Mouse (Mus musculus) layer of hippocampus, adult 2 months (tissue): ENCODE measurements at regions not wholly inside any gene's neighbourhood (a gene's known extent, or its start where the extent isn't known, plus 50 kb on each side); places are given as distances from the start of the nearest gene placed in this dataset.
"Not testable (repeated sequence)": the region's sequence is repeated elsewhere in the genome, so short reads cannot be mapped to it uniquely, and the experiment has no call there.

Source experiments
- DNase-seq, 2 experiments: peaks; one replicate each; pipeline ENCODE4 v3.0.0; 2022; ENCODE audit warnings: low spot score in 2 of 2
- H3K27ac ChIP-seq: fragments of 200-600 bp; 2 replicates; pipeline ENCODE4 v1.8.1; 2022
- H3K4me3 ChIP-seq: fragments of 200-600 bp; 2 replicates; pipeline ENCODE4 v1.8.1; 2022; ENCODE audit warnings: mild to moderate bottlenecking
- CTCF ChIP-seq: fragments of 200-600 bp; conservative IDR thresholded peaks from 2 replicates; pipeline ENCODE4 v1.8.1; 2022; ENCODE audit warnings: antibody characterized with exemption, mild to moderate bottlenecking, moderate library complexity

- not testable (repeated sequence) for H3K4me3 ChIP-seq, H3K27ac ChIP-seq, DNase-seq
These were observed 84.3 kb downstream of the 1810013L24Rik start for GRCm38 (mm10) chr16:8914183-8914582.

DNA sequence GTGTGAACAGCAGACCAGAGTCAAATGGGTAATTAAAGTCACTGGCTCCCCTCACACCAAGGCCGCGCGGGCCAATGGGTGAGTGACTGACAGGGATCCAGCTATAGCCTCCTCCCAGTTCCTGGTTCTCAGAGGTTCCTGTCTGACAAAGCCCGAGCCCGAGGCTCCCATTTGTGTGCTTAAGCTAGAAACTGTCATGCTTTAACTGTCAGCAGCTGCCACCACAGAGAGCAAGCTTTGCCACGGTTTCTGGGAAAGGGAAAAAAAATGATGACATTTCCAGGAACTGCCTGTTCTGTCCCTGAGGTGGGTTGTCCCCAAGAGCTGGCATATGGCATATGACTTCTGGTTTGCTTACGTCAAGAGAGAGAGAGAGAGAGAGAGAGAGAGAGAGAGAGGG, 86.2 kb downstream of the 1810013L24Rik start:
- Histone ChIP-seq H3K4me3 (no peak overlapping the region), H3K27ac (peak overlapping the region; percentile 87)
- peak; percentile 61 to 68 for DNase-seq
- TF ChIP-seq CTCF = no peak

- TF ChIP-seq CTCF = no peak
- Histone ChIP-seq H3K27ac (peak overlapping the region; percentile 70), H3K4me3 (no peak overlapping the region)
- no peak for DNase-seq
These were observed 89.0 kb downstream of the 1810013L24Rik start for GRCm38 (mm10) chr16:8918741-8919535.

DNA sequence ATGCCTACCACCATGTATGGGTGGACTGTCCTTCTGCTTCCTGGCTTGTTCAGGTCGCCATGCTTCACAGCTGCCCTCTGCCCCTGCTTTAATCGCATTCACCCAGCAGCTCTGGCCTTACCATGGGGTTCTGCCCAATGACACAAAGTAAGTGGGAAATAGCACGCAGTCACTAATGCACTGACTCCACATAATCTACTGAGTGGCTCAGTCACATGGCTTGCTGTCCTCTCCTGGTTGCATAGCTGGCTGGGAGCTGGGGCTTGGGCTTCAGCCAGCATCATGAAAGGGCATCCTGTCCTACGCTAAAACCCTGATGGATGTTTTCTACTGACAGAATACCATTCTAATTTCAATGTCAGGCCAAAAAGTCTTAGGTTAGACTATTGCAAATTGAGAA, 94.8 kb downstream of the 1810013L24Rik start:
- no peak for DNase-seq
- TF ChIP-seq CTCF = no peak
- no peak overlapping the region for H3K27ac ChIP-seq
- H3K4me3 ChIP-seq = no peak overlapping the region

- H3K27ac ChIP-seq = no peak overlapping the region
- no peak for TF ChIP-seq CTCF
- DNase-seq = no peak
- no peak overlapping the region for H3K4me3 ChIP-seq
These were observed 102.1 kb downstream of the 1810013L24Rik start for GRCm38 (mm10) chr16:8931961-8932360.

- H3K4me3 ChIP-seq = no peak overlapping the region
- no peak for DNase-seq
- H3K27ac ChIP-seq = no peak overlapping the region
- no peak for TF ChIP-seq CTCF
These were observed 103.2 kb downstream of the 1810013L24Rik start for GRCm38 (mm10) chr16:8933121-8933520.

GRCm38 (mm10) chr16:8936446-8936845, 106.5 kb downstream of the 1810013L24Rik start:
- Histone ChIP-seq H3K27ac (no peak overlapping the region), H3K4me3 (no peak overlapping the region)
- TF ChIP-seq CTCF = no peak
- DNase-seq = no peak

DNA sequence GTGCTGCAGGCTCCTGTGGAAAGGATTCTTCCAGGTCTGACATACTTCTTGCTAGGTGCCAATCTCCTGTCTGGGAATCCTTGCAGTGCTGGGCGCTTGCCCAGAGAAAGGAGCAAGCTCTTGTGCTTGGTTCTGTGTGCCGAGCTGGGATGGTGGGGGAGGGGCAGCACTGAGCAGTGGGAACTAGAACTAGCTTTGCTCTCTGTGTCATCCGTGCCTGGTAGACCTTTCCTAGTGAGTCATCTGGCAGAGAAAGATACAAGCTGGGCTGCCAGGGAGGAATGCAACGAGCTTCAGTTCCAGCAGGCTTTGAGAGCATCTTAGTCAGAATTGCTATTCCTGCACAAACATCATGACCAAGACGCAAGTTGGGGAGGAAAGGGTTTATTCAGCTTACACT, 108.6 kb downstream of the 1810013L24Rik start:
- no peak overlapping the region for H3K4me3 ChIP-seq
- TF ChIP-seq CTCF = no peak
- peak overlapping the region; percentile 63 for H3K27ac ChIP-seq
- peak; percentile 61 to 79 for DNase-seq

DNA sequence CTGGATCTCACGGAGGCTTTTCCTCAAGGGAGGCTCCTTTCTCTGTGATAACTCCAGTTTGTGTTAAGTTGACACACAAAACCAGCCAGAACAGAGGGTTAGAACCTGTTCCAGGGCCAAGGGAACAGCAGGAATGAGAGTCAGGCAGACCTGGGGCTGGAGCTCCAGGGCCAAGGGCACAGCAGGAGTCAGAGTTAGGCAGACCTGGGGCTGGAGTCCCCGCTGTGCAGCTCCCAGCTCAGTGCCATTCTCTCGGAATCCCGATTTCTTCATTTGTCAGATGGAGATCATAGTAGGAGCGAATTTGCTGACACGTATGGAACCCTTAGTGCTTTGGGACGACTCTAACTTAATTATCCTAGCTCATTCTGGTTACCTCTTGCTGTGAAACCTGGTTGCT, 109.2 kb downstream of the 1810013L24Rik start:
- no peak for DNase-seq
- H3K27ac ChIP-seq = peak overlapping the region; percentile 63
- no peak for TF ChIP-seq CTCF
- H3K4me3 ChIP-seq = no peak overlapping the region

DNA sequence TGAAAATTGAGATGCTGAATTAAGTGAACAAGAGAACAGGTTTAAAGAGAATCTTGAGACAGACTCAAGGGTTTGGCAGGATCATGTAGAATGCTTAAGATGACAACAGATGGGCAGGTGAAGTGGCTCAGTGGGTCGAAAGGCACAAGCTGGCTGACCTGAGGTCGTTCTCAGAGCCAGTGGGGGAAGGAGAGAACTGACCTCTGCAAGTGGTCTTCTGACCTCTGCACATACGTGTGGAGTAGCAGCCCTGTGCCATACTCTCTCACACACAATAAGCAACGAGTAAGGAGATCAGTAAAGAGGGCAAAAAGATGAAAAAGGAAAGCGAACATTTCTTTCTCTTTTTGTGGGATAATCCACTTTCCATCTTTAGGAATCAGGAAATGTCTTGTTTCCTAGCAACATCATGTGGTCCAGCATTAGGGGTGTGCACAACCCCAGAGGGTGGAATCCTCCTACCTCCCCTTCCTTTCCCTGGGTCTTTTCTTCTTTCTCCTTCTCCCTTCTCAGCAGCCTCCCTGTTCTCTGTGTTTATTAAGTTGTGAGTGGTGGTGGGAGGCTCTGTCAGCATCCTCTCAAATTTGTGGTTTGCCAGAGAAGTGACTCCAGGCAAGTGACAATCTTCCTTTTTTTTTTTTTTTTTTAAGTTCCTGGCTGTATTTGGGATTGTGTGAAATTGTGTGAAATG, 114.7 kb downstream of the 1810013L24Rik start:
- no peak for TF ChIP-seq CTCF
- H3K4me3 ChIP-seq = no peak overlapping the region
- H3K27ac ChIP-seq = peak overlapping the region; percentile 81
- peak in 1 of 2 experiments; percentile 23 for DNase-seq

DNA sequence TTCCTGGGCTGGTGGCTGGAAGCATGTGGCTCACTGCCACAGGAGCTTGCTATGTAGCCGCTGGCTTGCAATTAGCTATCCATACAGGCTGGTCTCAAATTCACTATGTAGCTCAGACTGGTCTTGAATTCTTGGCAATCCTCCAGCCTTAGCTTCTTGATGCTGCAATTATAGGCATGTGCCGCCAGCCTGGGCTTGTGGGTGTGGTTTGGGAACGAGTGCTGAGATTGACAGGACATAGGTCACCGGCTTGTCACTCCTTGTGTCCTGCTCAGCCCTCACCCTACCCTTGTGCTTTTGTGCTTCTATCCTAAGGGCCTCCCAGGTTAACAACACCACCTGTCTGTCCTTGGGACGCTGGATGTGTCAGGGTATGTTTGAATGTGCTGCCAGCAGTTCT, 117.9 kb downstream of the 1810013L24Rik start:
- Histone ChIP-seq H3K4me3 (no peak overlapping the region), H3K27ac (no peak overlapping the region)
- DNase-seq = no peak
- TF ChIP-seq CTCF = no peak

DNA sequence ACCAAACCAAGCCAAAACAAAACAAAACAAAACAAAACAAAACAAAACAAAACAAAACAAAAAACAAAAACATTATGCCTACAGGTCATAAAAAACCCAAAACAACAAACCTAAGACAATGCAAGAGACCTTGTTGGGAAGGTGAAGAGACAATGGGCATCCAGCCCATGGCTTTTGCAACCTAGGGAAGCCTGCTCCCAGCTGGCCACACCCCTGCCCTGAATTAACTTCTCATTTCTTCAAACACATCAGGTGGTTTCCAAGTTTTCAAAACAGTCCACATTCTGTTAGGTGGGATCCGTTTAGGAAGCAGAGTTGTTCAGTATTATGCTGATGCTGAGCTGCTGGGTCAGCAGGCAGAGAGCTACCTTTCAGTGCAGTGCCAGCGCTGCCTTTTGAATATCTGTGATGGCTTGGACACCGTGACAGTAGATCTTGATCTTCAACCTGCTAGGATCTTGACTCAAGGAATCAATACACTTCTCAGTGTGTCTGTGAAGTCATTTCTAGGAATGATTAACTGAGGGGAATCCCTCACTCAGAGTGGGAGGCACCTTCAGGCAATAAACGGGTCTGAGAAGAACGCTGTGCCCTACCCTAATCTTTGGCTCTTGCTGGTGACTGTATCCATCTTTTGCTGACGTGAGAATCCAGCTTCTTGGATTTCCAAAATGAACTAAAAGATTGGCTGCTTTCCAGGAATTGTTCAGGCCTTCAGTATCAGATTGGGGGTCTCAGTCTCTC, 121.4 kb downstream of the 1810013L24Rik start:
- H3K27ac ChIP-seq = no peak overlapping the region
- no peak overlapping the region for H3K4me3 ChIP-seq
- no peak for TF ChIP-seq CTCF
- no peak for DNase-seq

GRCm38 (mm10) chr16:8961739-8962138, 131.8 kb downstream of the 1810013L24Rik start:
- DNase-seq = no peak
- no peak overlapping the region for H3K27ac ChIP-seq
- no peak overlapping the region for H3K4me3 ChIP-seq
- TF ChIP-seq CTCF = no peak
